Mouse (Mus musculus): ENCODE measurements at regions not wholly inside any gene's neighbourhood (a gene's known extent, or its start where the extent isn't known, plus 50 kb on each side); places are given as distances from the start of the nearest gene placed in this dataset.

DNA sequence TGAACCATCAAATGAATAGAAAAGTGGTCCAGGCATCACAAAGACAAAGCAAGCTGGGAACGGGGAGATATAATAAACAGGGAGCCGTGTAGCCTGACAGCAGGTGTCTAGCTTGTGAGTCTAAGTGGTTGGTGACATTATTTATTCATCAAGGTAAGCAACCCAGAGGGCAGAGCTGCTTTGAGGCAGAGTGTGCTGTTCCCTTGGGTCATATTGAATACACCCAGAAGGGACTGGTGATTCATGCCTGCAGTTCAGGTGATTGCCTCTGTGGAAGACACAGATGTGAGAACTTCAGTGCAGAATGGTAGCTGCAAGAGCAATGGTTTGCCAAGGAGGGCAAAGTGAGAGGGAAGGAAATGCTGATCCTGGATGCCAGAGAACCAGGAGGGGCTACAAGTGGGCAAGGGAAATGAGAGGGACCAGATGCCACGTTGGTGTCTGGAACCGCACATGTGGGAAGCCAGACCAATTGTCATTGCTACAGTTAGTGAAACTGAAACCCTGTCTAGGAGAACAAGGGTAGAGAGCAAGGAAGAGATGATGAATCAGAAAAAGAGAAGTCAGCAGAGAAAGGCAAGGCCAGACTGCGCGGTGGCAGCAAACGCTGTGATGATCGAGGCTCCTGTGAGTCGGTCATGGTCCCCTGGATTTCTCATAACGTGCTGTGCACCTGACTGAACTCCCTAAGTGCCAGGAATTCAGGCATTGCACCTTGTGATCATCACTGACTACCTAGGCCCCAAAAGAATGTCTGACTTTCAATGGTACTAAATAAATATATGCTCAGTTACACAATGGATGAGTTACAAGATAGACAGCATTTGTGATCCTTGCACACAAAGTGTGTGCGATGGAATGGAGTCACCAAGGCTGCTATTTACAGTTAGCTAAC is 190.0 kb upstream of the Car8 start:
- H3K4me1 ChIP-seq (ENCODE audit: insufficient read depth, low read depth, low read length) = no peaks in the 10 kb centered on the region
- peaks cover 4% of the 10 kb centered on the region for H3K27me3 ChIP-seq (ENCODE audit: insufficient read depth, low read length)
- H3K9me3 ChIP-seq (replicated peaks) = no peaks in the 10 kb centered on the region
- TF ChIP-seq GATA2 (IDR thresholded peaks at IDR 0.05; ENCODE audit: borderline replicate concordance, low read depth, low read length) (no peak), POLR2AphosphoS5 (IDR thresholded peaks at IDR 0.05; ENCODE audit: insufficient replicate concordance, low read depth, low read length) (no peak), CTCF (IDR thresholded peaks at IDR 0.05; ENCODE audit: low read depth, low read length) (no peak), TAL1 (conservative IDR thresholded peaks at IDR 0.05; ENCODE audit: low read depth, low read length) (no peak), GATA1 (IDR thresholded peaks at IDR 0.05; ENCODE audit: borderline replicate concordance, low read length) (no peak)
- DNase-seq (ENCODE audit: low spot score) = no peak
- H3K4me3 ChIP-seq (ENCODE audit: low read depth, low read length) = no peak overlapping the region
- ATAC-seq (ENCODE audit: extremely low read depth, insufficient number of reproducible peaks, low FRiP score, poor library complexity, severe bottlenecking) = no peak
- no peaks in the 10 kb centered on the region for H3K36me3 ChIP-seq (replicated peaks)

GRCm38 (mm10) chr4:8427812-8428211 is 189.0 kb upstream of the Car8 start:
- DNase-seq (ENCODE audit: low spot score) = no peak
- H3K9me3 ChIP-seq (replicated peaks) = no peaks in the 10 kb centered on the region
- TF ChIP-seq POLR2AphosphoS5 (IDR thresholded peaks at IDR 0.05; ENCODE audit: insufficient replicate concordance, low read depth, low read length) = no peak

GRCm38 (mm10) chr4:8423392-8424045 is 184.7 kb upstream of the Car8 start:
- TF ChIP-seq POLR2AphosphoS5 (IDR thresholded peaks at IDR 0.05; ENCODE audit: insufficient replicate concordance, low read depth, low read length) (no peak), TAL1 (conservative IDR thresholded peaks at IDR 0.05; ENCODE audit: low read depth, low read length) (no peak), GATA2 (IDR thresholded peaks at IDR 0.05; ENCODE audit: borderline replicate concordance, low read depth, low read length) (no peak), CTCF (IDR thresholded peaks at IDR 0.05; ENCODE audit: low read depth, low read length) (no peak), GATA1 (IDR thresholded peaks at IDR 0.05; ENCODE audit: borderline replicate concordance, low read length) (no peak)
- Histone ChIP-seq H3K4me3 (ENCODE audit: low read depth, low read length) (no peak overlapping the region), H3K4me1 (ENCODE audit: insufficient read depth, low read depth, low read length) (no peaks in the 10 kb centered on the region), H3K9me3 (replicated peaks) (no peaks in the 10 kb centered on the region), H3K36me3 (replicated peaks) (no peaks in the 10 kb centered on the region), H3K27me3 (ENCODE audit: insufficient read depth, low read length) (peaks cover 7% of the 10 kb centered on the region)
- DNase-seq (ENCODE audit: low spot score) = no peak
- no peak for ATAC-seq (ENCODE audit: extremely low read depth, insufficient number of reproducible peaks, low FRiP score, poor library complexity, severe bottlenecking)

More at GRCm38 (mm10) chr4:8427812-8428211, 189.0 kb upstream of the Car8 start:
- peaks cover 7% of the 10 kb centered on the region for H3K27me3 ChIP-seq (ENCODE audit: insufficient read depth, low read length)
- no peak overlapping the region for H3K4me3 ChIP-seq (ENCODE audit: low read depth, low read length)
- ATAC-seq (ENCODE audit: extremely low read depth, insufficient number of reproducible peaks, low FRiP score, poor library complexity, severe bottlenecking) = no peak
- no peaks in the 10 kb centered on the region for H3K36me3 ChIP-seq (replicated peaks)
- H3K4me1 ChIP-seq (ENCODE audit: insufficient read depth, low read depth, low read length) = no peaks in the 10 kb centered on the region

GRCm38 (mm10) chr4:8421285-8421684 is 182.4 kb upstream of the Car8 start:
- DNase-seq (ENCODE audit: low spot score) (no peak), ATAC-seq (ENCODE audit: extremely low read depth, insufficient number of reproducible peaks, low FRiP score, poor library complexity, severe bottlenecking) (no peak)
- Histone ChIP-seq H3K9me3 (replicated peaks) (no peaks in the 10 kb centered on the region), H3K27me3 (ENCODE audit: insufficient read depth, low read length) (peaks cover 7% of the 10 kb centered on the region), H3K36me3 (replicated peaks) (no peaks in the 10 kb centered on the region), H3K4me1 (ENCODE audit: insufficient read depth, low read depth, low read length) (no peaks in the 10 kb centered on the region), H3K4me3 (ENCODE audit: low read depth, low read length) (no peak overlapping the region)
- TF ChIP-seq GATA2 (IDR thresholded peaks at IDR 0.05; ENCODE audit: borderline replicate concordance, low read depth, low read length) (no peak), POLR2AphosphoS5 (IDR thresholded peaks at IDR 0.05; ENCODE audit: insufficient replicate concordance, low read depth, low read length) (no peak), GATA1 (IDR thresholded peaks at IDR 0.05; ENCODE audit: borderline replicate concordance, low read length) (no peak), TAL1 (conservative IDR thresholded peaks at IDR 0.05; ENCODE audit: low read depth, low read length) (no peak), CTCF (IDR thresholded peaks at IDR 0.05; ENCODE audit: low read depth, low read length) (no peak)

DNA sequence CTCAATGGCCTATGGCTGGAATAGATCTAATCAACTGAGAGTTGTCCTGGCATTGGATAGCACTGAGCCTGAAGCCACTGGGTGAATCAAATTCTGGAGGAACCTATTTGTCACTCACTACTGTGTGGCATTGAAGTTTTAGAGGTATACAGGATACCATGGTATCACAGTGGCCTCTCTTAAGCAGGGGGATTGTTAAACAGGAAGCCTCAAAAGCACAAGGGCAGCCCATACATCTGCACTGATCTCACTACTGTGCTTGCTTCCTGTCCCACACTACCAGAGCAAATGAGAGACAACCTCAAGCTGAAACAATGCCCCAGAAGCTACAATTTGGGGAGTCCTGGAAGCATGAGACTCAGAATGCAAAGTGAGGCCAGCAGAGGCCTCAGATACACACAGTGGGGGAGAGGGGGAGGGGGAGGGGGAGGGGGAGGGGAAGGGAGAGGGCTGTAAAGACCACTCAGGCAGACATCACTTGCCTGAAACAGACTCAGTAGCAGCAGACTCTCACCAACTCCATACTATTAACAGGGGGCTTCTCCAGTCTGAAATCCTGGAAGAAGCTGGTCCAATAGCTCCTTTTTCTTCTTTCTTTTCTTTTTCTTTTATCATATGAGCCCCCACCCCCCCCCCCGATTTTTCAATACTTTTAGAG is 179.7 kb upstream of the Car8 start:
- no peaks in the 10 kb centered on the region for H3K27me3 ChIP-seq (ENCODE audit: insufficient read depth, low read length)
- TF ChIP-seq POLR2AphosphoS5 (IDR thresholded peaks at IDR 0.05; ENCODE audit: insufficient replicate concordance, low read depth, low read length) = no peak
- TF ChIP-seq TAL1 (conservative IDR thresholded peaks at IDR 0.05; ENCODE audit: low read depth, low read length) = no peak
- no peak for TF ChIP-seq CTCF (IDR thresholded peaks at IDR 0.05; ENCODE audit: low read depth, low read length)
- TF ChIP-seq GATA1 (IDR thresholded peaks at IDR 0.05; ENCODE audit: borderline replicate concordance, low read length) = no peak
- no peak for TF ChIP-seq GATA2 (IDR thresholded peaks at IDR 0.05; ENCODE audit: borderline replicate concordance, low read depth, low read length)
- DNase-seq (ENCODE audit: low spot score) (no peak), ATAC-seq (ENCODE audit: extremely low read depth, insufficient number of reproducible peaks, low FRiP score, poor library complexity, severe bottlenecking) (no peak)
- H3K4me3 ChIP-seq (ENCODE audit: low read depth, low read length) = no peak overlapping the region
- H3K4me1 ChIP-seq (ENCODE audit: insufficient read depth, low read depth, low read length) = no peaks in the 10 kb centered on the region
- no peaks in the 10 kb centered on the region for H3K9me3 ChIP-seq (replicated peaks)
- H3K36me3 ChIP-seq (replicated peaks) = no peaks in the 10 kb centered on the region

- H3K27me3 ChIP-seq (ENCODE audit: insufficient read depth, low read length) = no peaks in the 10 kb centered on the region
- H3K9me3 ChIP-seq (replicated peaks) = no peaks in the 10 kb centered on the region
- H3K36me3 ChIP-seq (replicated peaks) = no peaks in the 10 kb centered on the region
- no peak overlapping the region for H3K4me3 ChIP-seq (ENCODE audit: low read depth, low read length)
- DNase-seq (ENCODE audit: low spot score) (no peak), ATAC-seq (ENCODE audit: extremely low read depth, insufficient number of reproducible peaks, low FRiP score, poor library complexity, severe bottlenecking) (no peak)
- TF ChIP-seq GATA1 (IDR thresholded peaks at IDR 0.05; ENCODE audit: borderline replicate concordance, low read length) = no peak
- TF ChIP-seq POLR2AphosphoS5 (IDR thresholded peaks at IDR 0.05; ENCODE audit: insufficient replicate concordance, low read depth, low read length) = no peak
- TF ChIP-seq GATA2 (IDR thresholded peaks at IDR 0.05; ENCODE audit: borderline replicate concordance, low read depth, low read length) = no peak
- TF ChIP-seq TAL1 (conservative IDR thresholded peaks at IDR 0.05; ENCODE audit: low read depth, low read length) = no peak
- no peak for TF ChIP-seq CTCF (IDR thresholded peaks at IDR 0.05; ENCODE audit: low read depth, low read length)
- H3K4me1 ChIP-seq (ENCODE audit: insufficient read depth, low read depth, low read length) = no peaks in the 10 kb centered on the region
These were observed 179.0 kb upstream of the Car8 start for GRCm38 (mm10) chr4:8417821-8418220.

Measured in G1E (cell line).